Mouse (Mus musculus): ENCODE results near the gene Bcas1.

The Bcas1 gene

GRCm38 (mm10) chr2:170418748-170419147 lies 8.9 kb downstream of the Bcas1 start:
- peak; percentile 28 for DNase-seq (ENCODE audit: low read depth, low spot score)

- peak; percentile 23 for DNase-seq (ENCODE audit: low read depth, low spot score)
Observed at GRCm38 (mm10) chr2:170411490-170412168, 16.0 kb downstream of the Bcas1 start.

- peak; percentile 65 for DNase-seq (ENCODE audit: low read depth, low spot score)
Observed at GRCm38 (mm10) chr2:170410677-170411489, 16.8 kb downstream of the Bcas1 start.

- DNase-seq (ENCODE audit: low read depth, low spot score): no peak
Observed at GRCm38 (mm10) chr2:170406438-170406837, 21.2 kb downstream of the Bcas1 start.

GRCm38 (mm10) chr2:170404781-170405573 lies 22.7 kb downstream of the Bcas1 start:
- DNase-seq (ENCODE audit: low read depth, low spot score): no peak

- no peak for DNase-seq (ENCODE audit: low read depth, low spot score)
Observed at GRCm38 (mm10) chr2:170403666-170404385, 23.8 kb downstream of the Bcas1 start.

GRCm38 (mm10) chr2:170401211-170401799 lies 26.3 kb downstream of the Bcas1 start:
- DNase-seq (ENCODE audit: low read depth, low spot score): peak; percentile 80

- DNase-seq (ENCODE audit: low read depth, low spot score): peak; percentile 31
Observed at GRCm38 (mm10) chr2:170400666-170401065, 27.0 kb downstream of the Bcas1 start.

GRCm38 (mm10) chr2:170391994-170392393 lies 35.7 kb downstream of the Bcas1 start:
- DNase-seq (ENCODE audit: low read depth, low spot score): no peak

GRCm38 (mm10) chr2:170388320-170388719 lies 39.3 kb downstream of the Bcas1 start:
- DNase-seq (ENCODE audit: low read depth, low spot score): no peak

- no peak for DNase-seq (ENCODE audit: low read depth, low spot score)
Observed at GRCm38 (mm10) chr2:170385556-170385955, 42.1 kb downstream of the Bcas1 start.

GRCm38 (mm10) chr2:170384770-170385169 lies 42.9 kb downstream of the Bcas1 start:
- DNase-seq (ENCODE audit: low read depth, low spot score): no peak

- DNase-seq (ENCODE audit: low read depth, low spot score): no peak
Observed at GRCm38 (mm10) chr2:170373391-170373790, 54.3 kb downstream of the Bcas1 start.

- no peak for DNase-seq (ENCODE audit: low read depth, low spot score)
Observed at GRCm38 (mm10) chr2:170365676-170366075, 62.0 kb downstream of the Bcas1 start.

GRCm38 (mm10) chr2:170365271-170365670 lies 62.4 kb downstream of the Bcas1 start:
- DNase-seq (ENCODE audit: low read depth, low spot score): no peak

- no peak for DNase-seq (ENCODE audit: low read depth, low spot score)
Observed at GRCm38 (mm10) chr2:170356667-170357374, 70.8 kb downstream of the Bcas1 start.

- peak; percentile 91 for DNase-seq (ENCODE audit: low read depth, low spot score)
Observed at GRCm38 (mm10) chr2:170354963-170355367, 72.7 kb downstream of the Bcas1 start.

GRCm38 (mm10) chr2:170352273-170352672 lies 75.4 kb downstream of the Bcas1 start:
- no peak for DNase-seq (ENCODE audit: low read depth, low spot score)

GRCm38 (mm10) chr2:170351847-170352246 lies 75.8 kb downstream of the Bcas1 start:
- no peak for DNase-seq (ENCODE audit: low read depth, low spot score)

- DNase-seq (ENCODE audit: low read depth, low spot score): no peak
Observed at GRCm38 (mm10) chr2:170349784-170350183, 77.9 kb downstream of the Bcas1 start.
